Mouse (Mus musculus): ENCODE results near the gene Ogfrl1.

GRCm38 (mm10) chr1:23325160-23325559, 72.4 kb downstream of the Ogfrl1 start:
- TF ChIP-seq TAL1 (IDR thresholded peaks at IDR 0.05; ENCODE audit: low read length) (no peak), GATA1 (IDR thresholded peaks at IDR 0.05; ENCODE audit: low read length) (no peak)
